Mouse (Mus musculus): Measurements from ENCODE around the gene Ankrd44. TPM values are rescaled to one million over a fixed set of nuclear protein-coding genes. Genes with fewer than 3 reads are reported as not detected.

Ankrd44 gene
- total RNA-seq, 2 experiments from 2014 or later, result 18.0 to 20.9 TPM

DNA sequence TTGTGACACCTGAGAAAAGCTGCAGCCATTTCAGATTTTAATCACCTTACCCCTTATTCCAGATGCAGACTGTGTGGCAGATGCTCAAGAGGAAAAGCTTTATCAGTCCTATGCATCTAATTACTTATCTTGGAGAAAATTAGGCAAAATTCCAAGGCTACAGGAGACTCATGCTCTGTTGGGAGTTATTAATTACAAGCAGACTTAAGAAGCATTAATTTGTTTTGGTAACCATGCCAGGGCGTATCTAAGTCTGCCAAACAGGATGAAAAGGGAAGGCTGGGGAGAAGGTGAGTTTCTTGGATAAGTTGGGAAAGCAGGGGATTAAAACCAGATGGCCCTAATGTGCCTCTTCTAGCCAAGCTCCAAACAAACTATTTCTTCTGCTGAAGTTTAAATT is 222.7 kb downstream of the Ankrd44 start:
- DNase-seq, result no peak

DNA sequence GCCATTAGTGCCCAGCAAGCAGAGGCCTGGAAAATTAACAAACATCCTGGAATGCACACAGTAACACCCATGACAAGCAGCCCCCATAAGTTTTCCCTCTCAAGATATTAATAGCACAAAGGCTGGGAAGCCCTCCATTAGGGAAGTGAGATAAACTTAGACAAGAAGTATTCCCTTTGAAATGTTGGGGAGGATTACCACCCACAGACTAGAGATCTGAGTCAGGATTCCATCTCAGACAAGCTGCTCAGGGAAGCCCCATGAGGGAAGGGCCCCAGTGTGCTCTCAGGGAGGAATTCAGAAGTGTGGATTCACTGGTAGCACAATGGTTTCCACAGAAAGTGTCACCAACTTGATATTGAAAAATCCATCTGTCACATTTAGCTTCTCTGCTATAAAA is 223.3 kb downstream of the Ankrd44 start:
- DNase-seq, result no peak

DNA sequence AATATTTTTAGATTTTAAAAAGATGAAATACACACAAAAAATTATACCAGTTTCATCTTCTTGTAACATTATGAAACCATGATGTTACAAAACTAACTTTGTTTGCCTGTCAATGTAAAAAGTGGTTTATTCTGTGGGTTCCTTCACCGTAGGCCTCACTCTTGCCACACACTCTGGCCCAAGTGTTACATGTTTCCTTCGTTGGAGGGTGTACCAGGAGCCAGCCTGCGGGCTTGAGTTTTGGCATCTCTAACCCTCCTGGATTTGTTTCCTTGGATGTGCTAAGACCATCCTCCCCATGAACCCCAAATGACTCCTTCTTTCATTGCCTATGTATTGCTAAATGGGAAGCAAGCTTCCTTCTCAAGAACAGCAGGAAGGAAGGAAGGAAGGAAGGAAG is 230.8 kb downstream of the Ankrd44 start:
- no peak for DNase-seq

DNA sequence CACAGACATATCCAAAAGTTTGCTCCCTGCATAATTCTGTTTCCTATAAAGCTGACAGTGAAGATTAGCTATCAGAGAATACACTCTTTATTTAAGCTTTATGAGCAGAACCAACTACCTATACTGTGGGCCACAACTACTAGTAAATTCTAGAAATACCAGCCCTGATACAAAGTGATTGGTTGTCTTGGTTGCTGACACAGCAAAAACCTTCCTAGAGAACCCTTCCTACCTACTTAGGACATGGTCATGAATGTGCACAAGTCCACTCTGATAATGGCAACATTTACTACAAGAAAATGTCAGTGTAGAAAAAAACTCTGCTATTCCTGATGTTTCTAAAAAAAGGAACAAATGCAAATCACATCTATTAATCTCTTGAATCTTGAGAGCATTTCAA is 234.4 kb downstream of the Ankrd44 start:
- DNase-seq, result no peak

DNA sequence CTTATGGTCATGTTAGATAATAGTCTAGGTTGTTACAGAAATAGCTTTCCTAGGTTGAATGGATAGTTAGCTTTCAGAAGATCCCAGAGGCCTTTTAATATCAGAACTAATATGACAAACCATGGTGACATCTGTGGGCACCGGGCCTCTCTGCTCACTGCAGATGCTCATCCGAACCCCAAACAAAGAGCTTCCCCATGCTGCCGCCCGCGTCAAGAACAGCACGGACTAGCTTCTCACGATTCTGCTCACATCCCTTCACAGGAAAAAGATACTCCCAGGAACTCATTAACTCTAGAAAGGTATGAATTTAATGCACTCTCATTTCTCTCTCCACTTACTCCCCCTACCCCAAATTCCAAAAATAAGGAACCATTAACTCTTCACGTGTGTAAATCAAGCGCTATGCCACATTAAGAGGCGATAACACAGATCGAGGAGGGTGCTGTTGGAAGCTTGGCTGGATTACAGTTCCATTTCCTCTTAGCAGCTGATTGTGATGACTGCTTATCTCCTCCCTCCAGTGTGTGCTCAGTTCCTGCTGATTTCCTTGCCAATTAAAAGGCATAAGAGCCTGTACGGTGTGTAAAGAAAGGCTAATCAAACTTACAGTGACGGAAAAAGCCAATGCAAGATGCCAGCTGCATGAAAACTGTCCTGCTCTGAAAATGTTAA is 235.8 kb downstream of the Ankrd44 start:
- DNase-seq, result no peak

DNA sequence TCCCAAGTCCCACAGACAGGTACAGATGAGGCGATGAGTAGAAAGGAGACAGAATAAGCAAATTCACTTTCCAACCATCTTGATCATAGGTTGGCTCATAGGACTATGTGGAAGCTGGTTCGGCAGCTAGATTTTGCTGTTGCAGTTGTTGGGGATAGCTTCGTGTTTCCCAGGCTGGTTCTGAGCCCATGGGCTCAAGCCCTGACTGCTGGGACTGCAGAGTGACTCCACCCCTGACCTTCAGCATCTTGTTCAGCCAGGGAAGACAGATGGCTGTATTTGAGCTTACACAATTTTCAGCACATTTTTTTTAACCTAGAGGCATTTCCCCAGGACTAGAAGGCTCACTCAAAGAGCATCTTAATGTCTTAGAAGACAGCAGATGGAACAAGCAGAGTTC is 237.7 kb downstream of the Ankrd44 start:
- DNase-seq, result no peak

DNA sequence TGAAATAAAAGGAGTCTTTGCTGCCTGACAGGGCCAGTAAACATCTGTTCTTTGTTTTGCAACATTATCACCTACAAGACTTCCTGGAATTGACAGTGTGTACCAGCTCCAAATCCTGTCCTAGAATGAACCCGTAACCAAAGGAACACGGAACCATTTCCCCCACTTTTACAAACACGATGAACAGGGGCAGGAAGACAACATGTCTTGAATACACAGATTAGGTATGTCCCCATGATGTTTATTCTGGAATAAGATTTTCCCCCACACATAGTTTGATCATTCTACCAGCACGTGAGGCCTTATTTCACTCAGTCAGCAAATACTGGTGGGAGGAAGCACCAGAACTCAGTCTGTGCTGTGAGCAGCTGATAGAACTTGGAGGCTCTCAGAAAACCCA is 241.9 kb downstream of the Ankrd44 start:
- DNase-seq, result no peak

DNA sequence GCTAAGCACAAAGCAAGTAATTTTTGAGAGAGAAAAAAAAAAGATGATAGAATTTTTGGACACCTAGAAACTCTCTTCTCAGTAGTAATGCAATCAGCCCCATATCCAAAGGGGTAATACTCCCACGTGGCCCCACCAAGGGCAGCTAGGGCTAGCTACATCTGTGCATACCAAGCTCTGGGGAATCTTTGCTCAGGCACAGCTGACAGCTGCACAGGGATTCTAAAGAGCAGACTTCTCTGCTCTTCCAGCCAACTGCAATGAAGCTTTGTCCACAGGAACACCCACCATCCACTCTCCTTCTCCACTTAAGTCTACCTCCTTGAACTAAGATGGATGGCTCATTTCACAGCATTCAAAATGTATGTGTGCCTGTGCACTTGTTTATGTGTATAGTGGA is 246.6 kb downstream of the Ankrd44 start:
- no peak for DNase-seq

DNA sequence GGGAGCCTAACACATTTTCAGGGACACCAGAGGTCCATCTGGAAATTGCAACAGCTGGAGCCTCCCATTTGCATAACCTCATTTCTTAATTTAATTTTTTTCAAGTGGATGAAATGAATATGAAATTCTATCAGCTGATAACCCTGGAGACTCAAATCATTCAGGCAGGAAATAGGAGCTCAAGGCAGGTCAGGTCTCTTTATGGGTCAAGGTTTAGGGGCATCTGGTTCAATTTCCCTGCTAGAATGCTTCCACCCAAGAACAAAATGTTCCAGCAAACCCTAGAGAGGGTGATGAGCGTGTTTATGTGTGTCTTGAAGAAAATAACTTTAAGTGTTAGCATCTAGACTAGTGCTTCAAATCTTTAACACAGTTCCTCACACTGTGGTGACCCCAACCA is 248.2 kb downstream of the Ankrd44 start:
- no peak for DNase-seq

DNA sequence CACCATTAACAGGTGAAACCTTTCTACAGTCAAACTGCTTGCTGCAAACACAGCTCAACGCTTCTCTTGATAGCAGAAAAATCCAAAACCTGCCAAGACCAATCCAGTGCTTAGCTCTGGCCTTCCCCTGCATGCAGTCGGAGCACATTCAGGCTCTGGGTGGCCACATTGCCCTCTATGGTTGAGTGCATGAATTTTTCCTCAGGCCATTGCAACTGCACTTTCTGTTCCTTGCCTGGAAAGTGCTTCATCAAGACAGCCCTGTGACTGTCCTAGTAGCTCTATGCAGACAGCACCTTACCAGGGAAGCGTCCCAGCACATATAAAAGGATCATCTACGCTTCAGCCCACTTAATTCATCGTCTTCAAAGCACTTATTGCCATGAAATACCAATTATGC is 250.7 kb downstream of the Ankrd44 start:
- DNase-seq, result no peak

DNA sequence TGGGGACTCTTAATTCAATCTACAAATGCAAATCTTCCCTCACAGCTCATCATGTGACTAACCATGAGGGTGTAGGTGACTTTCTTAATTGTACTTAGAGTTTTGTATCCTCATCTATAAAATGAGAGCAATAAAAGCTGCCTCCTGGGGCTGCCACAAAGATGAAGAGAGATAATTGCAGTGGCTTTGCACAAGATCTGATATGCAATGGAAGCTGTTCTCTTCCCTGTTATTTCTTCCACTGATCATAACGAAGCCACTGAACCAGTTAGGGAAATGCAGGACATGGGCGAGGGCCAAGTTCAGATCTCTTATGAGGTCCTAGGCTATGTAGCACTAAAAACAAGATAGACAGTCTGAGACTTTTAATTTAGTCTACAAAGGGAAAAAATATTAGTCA is 258.2 kb downstream of the Ankrd44 start:
- no peak for DNase-seq

DNA sequence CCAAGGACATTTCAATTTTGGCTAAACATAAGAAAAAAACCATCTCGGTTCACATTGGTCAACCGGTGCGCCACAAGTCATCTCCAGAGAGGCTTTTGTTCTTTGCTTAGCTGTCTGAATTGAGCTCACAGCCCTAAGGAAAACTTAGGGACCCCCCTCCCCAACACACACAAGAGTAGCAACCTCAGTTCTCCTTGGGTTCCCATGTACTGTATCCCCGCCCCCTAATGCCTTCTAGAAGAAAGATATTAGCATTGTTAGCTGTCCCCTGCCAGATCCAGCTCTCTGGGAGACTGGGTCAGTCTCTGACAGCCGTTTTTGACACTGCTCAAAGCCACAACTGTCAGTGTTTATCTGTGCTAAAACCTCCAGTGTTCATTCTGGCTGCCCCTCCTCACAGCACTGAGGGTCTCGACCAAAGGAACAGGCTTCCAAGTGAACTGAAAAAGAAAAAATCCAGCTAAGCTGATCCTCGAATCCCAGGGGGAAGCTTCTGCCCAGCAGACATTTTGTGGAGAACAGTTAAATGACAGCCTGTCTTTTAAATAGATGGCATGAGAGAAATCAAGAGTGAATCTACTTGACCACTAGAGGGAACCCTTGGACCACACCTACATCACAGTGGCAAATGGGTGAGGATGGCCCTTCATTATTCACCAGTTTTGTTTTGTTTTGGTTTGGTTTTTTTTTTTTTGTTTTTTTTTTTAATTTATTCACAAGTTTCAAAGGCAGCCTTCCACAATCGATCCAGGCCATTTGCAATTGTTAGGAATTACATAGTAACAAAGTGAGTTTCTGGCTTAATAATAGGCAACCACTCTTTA is 260.4 kb downstream of the Ankrd44 start:
- DNase-seq, result peak; percentile 47

DNA sequence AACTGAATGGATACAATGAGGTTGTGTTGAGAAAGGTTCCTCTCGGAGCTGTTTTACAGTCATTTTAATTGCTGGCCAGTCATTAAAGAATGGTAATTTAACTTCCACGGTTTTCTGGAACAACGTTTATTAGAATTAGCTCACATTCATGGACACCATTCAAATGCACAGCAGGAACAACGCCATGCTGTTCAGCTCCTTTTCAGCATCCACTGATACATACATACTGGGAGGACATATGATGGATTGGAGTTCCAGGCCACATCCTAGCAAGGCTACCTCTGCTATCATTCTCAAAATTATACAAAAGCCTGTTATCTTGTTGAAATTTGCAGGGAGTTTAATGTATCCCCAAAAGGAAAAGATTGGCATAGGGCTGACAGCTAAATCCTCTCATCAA is 261.1 kb downstream of the Ankrd44 start:
- no peak for DNase-seq

DNA sequence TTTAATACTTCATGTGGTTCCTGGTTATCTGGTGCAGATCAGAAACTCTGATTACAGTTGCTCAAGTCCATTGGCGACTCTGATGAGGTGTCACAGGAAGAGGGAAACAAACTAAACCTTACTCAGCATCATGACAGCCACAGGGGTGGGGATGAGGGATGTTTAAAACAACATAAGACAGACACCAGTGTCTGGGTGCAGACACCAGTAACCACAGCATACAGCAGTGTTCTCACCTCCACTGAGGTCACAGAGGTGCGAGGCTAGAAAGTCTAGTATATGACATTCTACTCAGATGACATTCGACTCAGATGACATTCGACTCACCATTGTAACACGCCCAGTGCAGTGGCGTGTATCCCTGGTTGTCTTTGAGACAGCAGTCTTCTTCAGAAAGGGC is 265.5 kb downstream of the Ankrd44 start:
- DNase-seq, result no peak

DNA sequence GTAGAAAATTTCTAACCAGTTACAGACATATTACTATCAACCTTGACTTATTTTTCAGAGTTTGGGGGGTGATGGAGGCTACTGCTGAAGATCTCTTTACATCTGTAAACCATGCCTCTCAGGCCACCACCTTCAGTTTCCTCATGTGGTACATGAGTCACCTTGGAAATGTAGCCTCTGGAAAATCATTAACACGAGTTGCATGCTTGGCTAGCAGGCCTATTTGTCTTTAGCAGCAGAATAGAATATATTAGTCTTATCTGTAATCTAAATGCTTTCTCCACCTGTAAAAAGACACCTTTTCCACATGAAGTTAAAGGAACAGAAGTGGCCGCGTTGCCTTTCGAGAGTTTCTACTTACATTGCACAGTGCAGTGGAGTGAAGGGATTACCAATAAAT is 267.6 kb downstream of the Ankrd44 start:
- no peak for DNase-seq

DNA sequence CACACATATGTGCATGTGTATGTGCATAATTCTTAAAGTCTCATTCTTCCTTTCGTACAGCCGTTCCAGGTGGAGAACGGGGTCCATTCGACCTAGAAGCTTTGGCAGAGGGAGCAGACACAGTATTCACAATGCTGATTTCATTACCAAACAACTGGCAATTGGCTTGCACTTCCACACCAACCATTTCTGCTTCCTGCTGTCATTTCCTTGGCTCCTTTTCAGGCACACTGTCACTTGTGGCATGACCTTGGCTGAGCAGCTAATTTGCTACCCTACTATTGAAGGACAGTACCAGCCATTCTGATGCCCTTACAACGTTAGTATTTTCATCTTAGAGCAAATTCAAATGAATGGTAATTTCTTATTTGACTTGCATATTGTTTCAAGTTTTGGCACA is 277.9 kb downstream of the Ankrd44 start:
- no peak for DNase-seq

DNA sequence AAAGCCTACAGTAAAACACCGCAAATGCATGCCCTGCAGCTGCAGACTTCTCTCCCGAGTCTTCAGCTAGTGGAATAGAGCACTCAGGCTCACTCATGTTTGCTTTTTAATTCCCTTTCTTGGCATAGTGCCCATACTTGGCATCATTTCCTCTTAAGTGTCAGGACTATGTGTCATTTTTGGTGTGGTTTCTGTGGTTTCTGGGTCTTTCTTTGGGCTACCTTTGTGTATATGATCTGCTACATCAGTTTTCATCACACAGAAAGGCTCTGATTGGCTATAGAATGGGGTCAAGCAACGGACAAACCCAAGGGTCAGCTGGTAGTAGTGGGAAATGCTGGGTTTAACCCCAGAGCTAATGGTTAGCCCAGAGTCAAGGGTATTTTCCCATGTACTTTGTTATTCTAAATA is 278.8 kb downstream of the Ankrd44 start:
- no peak for DNase-seq

DNA sequence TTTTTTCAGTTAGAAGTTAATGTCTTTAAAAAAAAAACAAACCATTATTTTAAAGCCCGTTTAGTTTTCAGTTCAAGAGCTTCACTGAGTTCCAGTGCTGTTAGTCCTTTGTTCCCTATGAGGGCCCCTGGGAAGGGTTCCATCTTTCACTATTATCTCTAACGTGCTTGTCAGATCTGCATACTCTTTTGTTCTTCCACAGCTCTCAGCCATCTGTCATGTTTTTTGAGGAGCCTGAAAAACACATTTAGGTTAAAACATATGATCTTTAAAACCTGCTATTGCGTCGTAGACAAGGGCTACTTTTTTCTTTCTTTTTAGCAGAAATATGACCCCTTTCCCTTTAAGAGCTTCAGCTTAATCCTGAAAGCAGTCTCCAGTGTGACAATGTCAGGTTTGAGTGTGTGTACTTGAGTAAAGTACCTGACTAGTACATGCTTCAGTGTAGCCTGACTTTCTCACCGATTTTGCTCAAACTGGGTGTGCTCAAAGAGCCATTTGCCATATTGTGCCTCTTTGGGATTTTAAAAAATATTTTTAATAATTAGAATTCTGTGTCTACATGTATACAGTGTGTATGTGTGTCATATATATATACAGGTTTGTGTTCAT is 285.9 kb downstream of the Ankrd44 start:
- DNase-seq, result no peak

DNA sequence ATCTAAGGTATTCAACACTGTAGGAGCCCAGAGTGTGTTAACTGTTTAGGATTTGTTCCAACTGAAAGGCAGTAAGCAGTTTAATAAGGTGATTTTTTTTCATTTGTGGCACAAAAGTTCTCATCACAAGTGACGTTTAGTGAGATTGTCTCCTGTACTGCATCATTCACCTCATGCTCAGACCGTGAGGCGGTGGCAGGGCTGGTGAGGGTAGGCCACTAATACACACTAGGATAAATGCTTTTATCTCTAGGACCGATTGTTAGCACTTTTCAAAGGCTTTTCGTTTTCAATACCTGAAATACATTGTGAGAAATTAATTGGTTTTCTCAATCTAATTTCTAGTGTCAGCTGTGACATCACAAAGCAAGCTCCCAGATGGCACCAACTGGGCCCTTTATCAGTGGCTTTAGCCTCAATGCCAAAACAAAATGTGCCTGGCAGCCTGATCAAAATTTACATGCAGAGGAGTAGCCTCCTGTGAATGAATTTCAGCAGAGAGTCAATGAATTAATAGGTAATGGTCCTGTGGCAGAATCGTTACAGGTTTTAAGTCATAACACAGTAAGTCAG is 286.6 kb downstream of the Ankrd44 start:
- DNase-seq, result no peak

DNA sequence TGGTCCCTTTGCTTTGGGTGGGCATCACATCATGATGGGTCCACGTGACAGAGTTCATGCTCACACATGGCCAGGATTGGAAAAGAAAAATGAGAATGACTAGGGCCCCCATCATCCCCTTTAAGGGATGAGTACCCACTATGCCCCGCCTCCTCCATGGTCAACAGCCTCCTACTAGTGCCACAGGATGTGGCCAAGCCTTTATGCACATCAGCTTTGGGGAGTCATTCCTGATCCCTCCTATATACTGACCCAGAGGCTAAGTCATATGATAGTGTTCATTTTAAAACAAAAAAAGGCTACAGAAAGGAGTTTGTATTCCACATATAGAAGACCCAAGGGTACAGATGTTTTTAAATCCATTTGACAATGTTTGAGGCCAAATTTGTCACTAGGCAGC is 287.1 kb downstream of the Ankrd44 start:
- no peak for DNase-seq

DNA sequence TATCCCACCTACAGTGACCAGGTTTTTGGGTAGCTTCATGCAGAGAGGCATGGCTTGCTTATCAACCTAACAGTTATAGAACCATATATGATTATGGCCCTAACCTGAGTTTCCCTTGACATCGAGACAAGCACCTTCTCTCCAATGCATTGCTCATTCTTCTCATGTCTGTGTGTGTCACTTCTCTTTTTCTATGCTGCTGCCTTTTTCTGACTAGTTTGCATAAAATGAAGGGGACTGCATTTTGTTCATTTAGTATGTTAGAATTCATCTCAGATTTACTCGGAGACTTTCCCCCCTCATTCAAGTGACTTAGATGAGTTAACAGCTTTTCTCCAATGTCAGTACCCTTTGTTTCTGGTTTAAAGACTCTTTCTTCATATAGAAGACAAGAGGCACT is 288.8 kb downstream of the Ankrd44 start:
- DNase-seq, result no peak

DNA sequence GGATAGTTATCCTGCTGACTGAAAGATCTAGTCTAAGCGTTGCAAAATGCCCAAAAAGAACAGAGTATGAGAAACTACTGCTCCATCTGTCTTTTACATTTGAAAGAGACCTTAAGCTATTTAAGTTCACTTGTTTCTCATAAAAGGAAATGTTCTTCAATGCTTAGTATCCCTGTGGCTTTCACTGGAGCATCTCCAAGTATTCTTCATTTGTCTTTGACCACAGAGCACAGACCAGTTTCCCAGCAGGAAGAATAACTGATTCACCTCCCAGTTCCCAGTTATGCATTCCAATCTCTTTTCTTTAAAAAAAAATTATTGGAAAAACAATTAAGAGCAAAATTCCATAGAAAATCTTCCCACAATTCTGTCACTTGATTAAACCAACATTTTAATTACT is 297.1 kb downstream of the Ankrd44 start:
- DNase-seq, result no peak

DNA sequence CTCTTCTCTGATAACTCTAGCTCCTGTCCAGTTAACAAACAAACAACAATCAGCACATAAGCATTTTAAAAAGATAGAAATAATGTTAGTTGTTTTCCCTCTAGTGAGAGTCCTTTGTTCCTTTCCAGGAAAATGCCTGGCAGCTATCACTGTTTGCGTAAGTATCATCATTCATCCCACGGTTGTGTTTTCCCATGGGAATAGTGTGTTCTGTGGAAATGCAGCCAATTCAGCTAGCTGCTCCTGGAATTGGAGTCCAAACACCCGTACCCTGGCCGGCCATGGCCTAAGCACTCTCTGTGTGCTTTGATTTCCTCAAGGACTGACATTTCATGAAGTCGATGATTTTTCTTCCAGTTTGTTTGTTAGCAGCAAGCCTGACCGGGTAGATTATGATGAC is 311.2 kb downstream of the Ankrd44 start:
- DNase-seq, result no peak

DNA sequence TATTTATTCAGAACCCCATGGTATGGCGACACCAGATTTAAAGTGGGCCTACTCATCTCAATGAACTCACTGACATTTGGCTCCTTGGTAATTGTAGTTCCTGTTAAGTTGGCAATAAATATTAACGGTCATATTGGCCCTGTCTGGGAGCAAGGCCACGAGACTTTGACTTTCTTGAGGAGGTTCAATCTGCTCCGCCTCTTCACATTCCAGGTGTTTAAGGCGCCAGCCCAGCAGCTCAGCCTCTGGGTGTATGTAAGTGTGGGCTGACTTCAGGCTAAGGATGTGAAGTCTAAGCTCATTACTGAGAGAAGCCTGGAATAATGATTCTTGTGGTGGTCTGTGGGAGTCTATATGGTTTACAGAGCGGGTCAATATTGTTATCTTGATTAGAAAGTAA is 313.8 kb downstream of the Ankrd44 start:
- no peak for DNase-seq

All from heart, postnatal 4 days (tissue).